Mouse (Mus musculus) T-helper 17 cell (primary cell): ENCODE measurements around the gene Phxr2.

ENCODE experiments used
- in situ Hi-C, 2 experiments: fragments of 300-600 bp; cut with MboI, MseI; formaldehyde crosslinking; loops; 1 replicate in 1 of 2; 2 replicates in 1 of 2; pipeline ENCODE4 v1.15.1; 2025; ENCODE audit warnings: high pct_unique_total_duplicates in 2 of 2

The Phxr2 gene

GRCm38 (mm10) chr10:99136337-99136736 is 10.2 kb upstream of the Phxr2 start:
- in situ Hi-C loops, result loop anchor here in 1 of 2 experiments (25.0 kb wide), 2 partner anchors 1026 to 1351 kb away; partner anchors contain the start of genes Cep290 and Tmtc3

- in situ Hi-C loops, result loop anchor here in 1 of 2 experiments (25.0 kb wide), 2 partner anchors 1029 to 1354 kb away; partner anchors contain the start of genes Cep290 and Tmtc3
Observed at GRCm38 (mm10) chr10:99133321-99133875, 7.3 kb upstream of the Phxr2 start.

GRCm38 (mm10) chr10:99132595-99133272 is 6.6 kb upstream of the Phxr2 start:
- in situ Hi-C loops, result loop anchor here in 1 of 2 experiments (25.0 kb wide), 2 partner anchors 1030 to 1355 kb away; partner anchors contain the start of genes Cep290 and Tmtc3

GRCm38 (mm10) chr10:99132189-99132588 is 6.1 kb upstream of the Phxr2 start:
- in situ Hi-C loops, result loop anchor here in 1 of 2 experiments (25.0 kb wide), 2 partner anchors 1030 to 1355 kb away; partner anchors contain the start of genes Cep290 and Tmtc3

- in situ Hi-C loops, result loop anchor here in 1 of 2 experiments (25.0 kb wide), 2 partner anchors 1031 to 1356 kb away; partner anchors contain the start of genes Cep290 and Tmtc3
Observed at GRCm38 (mm10) chr10:99131298-99131697, 5.2 kb upstream of the Phxr2 start.

GRCm38 (mm10) chr10:99130611-99131010 is 4.5 kb upstream of the Phxr2 start:
- in situ Hi-C loops, result loop anchor here in 1 of 2 experiments (25.0 kb wide), 2 partner anchors 1032 to 1357 kb away; partner anchors contain the start of genes Cep290 and Tmtc3

- in situ Hi-C loops, result loop anchor here in 1 of 2 experiments (25.0 kb wide), 2 partner anchors 1035 to 1360 kb away; partner anchors contain the start of genes Cep290 and Tmtc3
Observed at GRCm38 (mm10) chr10:99127691-99128261, 1.7 kb upstream of the Phxr2 start.

GRCm38 (mm10) chr10:99126954-99127353 is 829 bp upstream of the Phxr2 start:
- in situ Hi-C loops, result loop anchor here in 1 of 2 experiments (25.0 kb wide), 2 partner anchors 1035 to 1360 kb away; partner anchors contain the start of genes Cep290 and Tmtc3

- in situ Hi-C loops, result no loop called here
Observed at GRCm38 (mm10) chr10:99119471-99119870, 6.7 kb downstream of the Phxr2 start.

- in situ Hi-C loops, result no loop called here
Observed at GRCm38 (mm10) chr10:99118697-99119096, 7.4 kb downstream of the Phxr2 start.

- in situ Hi-C loops, result no loop called here
Observed at GRCm38 (mm10) chr10:99117876-99118275, 8.2 kb downstream of the Phxr2 start.

GRCm38 (mm10) chr10:99116650-99117615 is 9.2 kb downstream of the Phxr2 start:
- in situ Hi-C loops, result no loop called here

GRCm38 (mm10) chr10:99116237-99116632 is 9.9 kb downstream of the Phxr2 start:
- in situ Hi-C loops, result no loop called here

GRCm38 (mm10) chr10:99115471-99116236 is 10.5 kb downstream of the Phxr2 start:
- in situ Hi-C loops, result no loop called here

- in situ Hi-C loops, result no loop called here
Observed at GRCm38 (mm10) chr10:99114295-99114694, 11.8 kb downstream of the Phxr2 start.

GRCm38 (mm10) chr10:99113533-99113932 is 12.6 kb downstream of the Phxr2 start:
- in situ Hi-C loops, result no loop called here

GRCm38 (mm10) chr10:99108431-99108982 is 17.6 kb downstream of the Phxr2 start:
- in situ Hi-C loops, result no loop called here

- in situ Hi-C loops, result no loop called here
Observed at GRCm38 (mm10) chr10:99107964-99108363, 18.2 kb downstream of the Phxr2 start, which contains the start of gene Galnt4. Gene Galnt4, plus strand, starts transcription at chr10:99108159.
